Mouse (Mus musculus) intestine, embryonic 15.5 days (tissue): Measurements from ENCODE around the gene Kbtbd13. TPM values are rescaled to one million over a fixed set of nuclear protein-coding genes. Genes with fewer than 3 reads are reported as not detected.
"Not testable (repeated sequence)": the region's sequence is repeated elsewhere in the genome, so short reads cannot be mapped to it uniquely, and the experiment has no call there.

Experiments used
- ATAC-seq: fragments of 200-750 bp; cut with Nextera tagmentation; 2 replicates; pipeline ENCODE4 v1.8.0; 2017; ENCODE audit warnings: moderate TSS enrichment, moderate library complexity
- H3K27ac ChIP-seq: fragments of 300-500 bp; sonication (generic); 2 replicates; pipeline ENCODE4 v1.5.1; 2015; ENCODE audit warnings: mild to moderate bottlenecking, inconsistent platforms
- H3K27me3 ChIP-seq: fragments of 300-500 bp; sonication (generic); replicated peaks from 2 replicates; pipeline ENCODE4 v1.6.1; 2015; ENCODE audit warnings: inconsistent platforms
- H3K36me3 ChIP-seq: fragments of 300-500 bp; sonication (generic); 2 replicates; pipeline ENCODE4 v1.6.1; 2015; ENCODE audit warnings: inconsistent platforms
- H3K4me1 ChIP-seq: fragments of 300-500 bp; sonication (generic); replicated peaks from 2 replicates; pipeline ENCODE4 v1.6.1; 2015; ENCODE audit warnings: inconsistent platforms
- H3K4me2 ChIP-seq: fragments of 300-500 bp; sonication (generic); replicated peaks from 2 replicates; pipeline ENCODE4 v1.6.1; 2015; ENCODE audit warnings: mild to moderate bottlenecking, inconsistent platforms
- H3K4me3 ChIP-seq: fragments of 300-500 bp; sonication (generic); replicated peaks from 2 replicates; pipeline ENCODE4 v1.5.1; 2015; ENCODE audit warnings: inconsistent platforms
- H3K9ac ChIP-seq: fragments of 300-500 bp; sonication (generic); 2 replicates; pipeline ENCODE4 v1.6.1; 2015; ENCODE audit warnings: inconsistent platforms
- H3K9me3 ChIP-seq: fragments of 300-500 bp; sonication (generic); 2 replicates; pipeline ENCODE4 v1.6.1; 2016; ENCODE audit warnings: inconsistent platforms
- WGBS: fragments of 180-500 bp; shearing (Covaris S2); methylation state at CpG from one replicate; pipeline ENCODE4 v1.1.7; 2015; 5-methylcytosine and 5-hydroxymethylcytosine counted together
- polyA plus RNA-seq: library from polyadenylated mRNA; unstranded; fragments of >200 nt; fragmentation: Nextera tagmentation; extraction: Ambion mirVana; gene quantifications from 2 replicates; pipeline ENCODE4 v1.2.1, GENCODE M21; 2015

Kbtbd13 gene
- polyA plus RNA-seq, 1 experiment from 2014 or later: 2.5 TPM

- Histone ChIP-seq H3K4me2 (peak overlapping the region; percentile 77), H3K4me3 (peak overlapping the region; percentile 98), H3K9ac (peak overlapping the region; percentile 91), H3K27ac (peak overlapping the region; percentile 98)
- ATAC-seq, H3K4me1 ChIP-seq, H3K9me3 ChIP-seq, H3K27me3 ChIP-seq, H3K36me3 ChIP-seq: not testable (repeated sequence)
- 65% methylated on average over 11 of the region's 11 CpGs for WGBS
Measured at GRCm38 (mm10) chr9:65345439-65345838, 46.0 kb downstream of the Kbtbd13 start.

GRCm38 (mm10) chr9:65340414-65340813 is 51.0 kb downstream of the Kbtbd13 start:
- Histone ChIP-seq H3K9ac (no peak overlapping the region), H3K4me3 (no peak overlapping the region), H3K27ac (no peak overlapping the region), H3K27me3 (no peaks in the 10 kb centered on the region), H3K4me2 (no peak overlapping the region), H3K4me1 (no peaks in the 10 kb centered on the region), H3K36me3 (no peaks in the 10 kb centered on the region), H3K9me3 (no peaks in the 10 kb centered on the region)
- 84% methylated on average over 2 of the region's 2 CpGs for WGBS
- ATAC-seq: no peak

- no peak overlapping the region for H3K4me3 ChIP-seq
- H3K27me3 ChIP-seq: no peaks in the 10 kb centered on the region
- ATAC-seq: no peak
- 88% methylated on average over 4 of the region's 4 CpGs for WGBS
- H3K4me1 ChIP-seq: no peaks in the 10 kb centered on the region
- H3K9me3 ChIP-seq: no peaks in the 10 kb centered on the region
- no peak overlapping the region for H3K27ac ChIP-seq
- H3K36me3 ChIP-seq: no peaks in the 10 kb centered on the region
- no peak overlapping the region for H3K4me2 ChIP-seq
- no peak overlapping the region for H3K9ac ChIP-seq
Measured at GRCm38 (mm10) chr9:65339146-65339545, 52.3 kb downstream of the Kbtbd13 start.

Other genes starting within 250 kb of the Kbtbd13 start
- gene Parp16, start 196.3 kb downstream of the Kbtbd13 start, polyA plus RNA-seq: 9.4 and 9.7 TPM in 2 replicates
- 1.5 and 1.8 TPM in 2 replicates for gene Cilp, start 126.5 kb downstream of the Kbtbd13 start, polyA plus RNA-seq
- 45.8 and 48.5 TPM in 2 replicates for gene Clpx, start 97.4 kb downstream of the Kbtbd13 start, polyA plus RNA-seq
- 8.7 TPM in 2 replicates for gene Pdcd7, start 45.5 kb downstream of the Kbtbd13 start, polyA plus RNA-seq
- gene Ubap1l, start 30.6 kb downstream of the Kbtbd13 start, polyA plus RNA-seq: 0.21 and 0.40 TPM in 2 replicates
- 4.2 and 4.7 TPM in 2 replicates for gene Rasl12, start 6.9 kb upstream of the Kbtbd13 start, polyA plus RNA-seq
- gene Slc51b, start 31.3 kb upstream of the Kbtbd13 start, polyA plus RNA-seq: 7.4 and 8.7 TPM in 2 replicates
- gene Mtfmt, start 44.1 kb upstream of the Kbtbd13 start, polyA plus RNA-seq: 18.6 and 22.1 TPM in 2 replicates
- gene Spg21, start 69.3 kb upstream of the Kbtbd13 start, polyA plus RNA-seq: 90.2 and 102 TPM in 2 replicates
- not detected in 2 replicates for gene Ankdd1a, start 128.5 kb upstream of the Kbtbd13 start, polyA plus RNA-seq
- gene Plekho2, start 188.4 kb upstream of the Kbtbd13 start, polyA plus RNA-seq: 11.0 and 11.2 TPM in 2 replicates
- gene Pif1, start 195.5 kb upstream of the Kbtbd13 start, polyA plus RNA-seq: 9.1 and 9.6 TPM in 2 replicates
- gene Rbpms2, start 238.0 kb upstream of the Kbtbd13 start, polyA plus RNA-seq: 18.9 and 19.6 TPM in 2 replicates